In the genomic region with DNA sequence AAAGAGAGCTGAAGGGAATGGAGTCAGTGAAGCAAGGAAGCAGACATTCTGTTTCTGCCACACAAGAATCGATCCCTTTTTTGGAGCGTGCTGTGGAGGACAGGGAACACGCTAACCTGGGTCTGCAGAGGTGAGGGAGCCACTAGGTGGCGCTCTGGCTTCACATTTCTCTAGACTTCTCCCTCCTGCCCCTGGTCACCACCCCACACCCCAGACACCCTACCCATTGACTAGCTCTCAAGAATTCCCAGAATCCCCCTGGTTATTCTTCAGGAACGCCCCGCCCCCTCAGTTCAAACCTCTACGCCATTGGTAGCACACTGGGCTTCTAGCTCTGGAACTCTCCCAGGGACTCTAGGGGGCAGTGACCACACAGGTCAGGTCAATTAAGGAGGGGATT, we compare ENCODE assay signal across 8 mouse cellular contexts. TPM values are rescaled to one million over a fixed set of nuclear protein-coding genes. Genes with fewer than 3 reads are reported as not detected.
DNase-seq lines count a peak whose midpoint lies in the region; ATAC-seq and TF ChIP-seq lines count a peak whose summit lies in the region.

No protein-coding gene starts in this region.

- peak; percentile 75 to 84 for TF ChIP-seq CTCF in CH12.LX (conservative IDR thresholded peaks at IDR 0.05 in 1 of 2, IDR thresholded peaks at IDR 0.05 in 1 of 2; ENCODE audit: low read depth in 2 of 2, low read length in 2 of 2)
- peak; percentile 80 for TF ChIP-seq CTCF in brain, embryonic 14.5 days (IDR thresholded peaks at IDR 0.05; ENCODE audit: borderline replicate concordance, extremely low read depth, insufficient read depth, insufficient read length)

- no peaks in the 10 kb centered on the region for H3K79me2 ChIP-seq in CH12.LX (replicated peaks; ENCODE audit: control insufficient read depth, extremely low read depth, insufficient read depth, poor library complexity, severe bottlenecking)

- no peak overlapping the region for H3K27ac ChIP-seq in CH12.LX (ENCODE audit: insufficient read depth, low read depth)
- peak overlapping the region; percentile 80 for H3K27ac ChIP-seq in heart, embryonic 11.5 days (ENCODE audit: low read depth, low read length)
- peak overlapping the region; percentile 53 for H3K27ac ChIP-seq in liver, embryonic 12.5 days
- no peak overlapping the region for H3K27ac ChIP-seq in stomach, embryonic 15.5 days

- TF ChIP-seq EP300 in CH12.LX (IDR thresholded peaks at IDR 0.05; ENCODE audit: low read length) = no peak

- H3K36me3 ChIP-seq in CH12.LX (replicated peaks in 1 of 2; ENCODE audit: control insufficient read depth in 1 of 2, insufficient read depth in 1 of 2, low read length in 1 of 2) = peaks cover 40 to 65% of the 10 kb centered on the region in 2 experiments
- peaks cover 11% of the 10 kb centered on the region for H3K36me3 ChIP-seq in erythroblast, embryonic 14.5 days (ENCODE audit: control insufficient read depth)
- peaks cover 8% of the 10 kb centered on the region for H3K36me3 ChIP-seq in heart, embryonic 11.5 days (ENCODE audit: control insufficient read depth, insufficient read depth, low read length)
- H3K36me3 ChIP-seq in liver, embryonic 12.5 days = peaks cover 22% of the 10 kb centered on the region
- no peaks in the 10 kb centered on the region for H3K36me3 ChIP-seq in stomach, embryonic 15.5 days

- H3K4me3 ChIP-seq in CH12.LX (replicated peaks in 1 of 3; ENCODE audit: low read depth in 2 of 3, low read length in 2 of 3, poor library complexity in 1 of 3) = no peak overlapping the region
- peak overlapping the region; percentile 36 for H3K4me3 ChIP-seq in erythroblast, embryonic 14.5 days (replicated peaks)
- H3K4me3 ChIP-seq in heart, embryonic 11.5 days (ENCODE audit: low read depth, low read length) = no peak overlapping the region
- H3K4me3 ChIP-seq in liver, embryonic 12.5 days = 0 out of 2 replicates have a peak overlapping the region, but pooled peaks have one; percentile 2
- H3K4me3 ChIP-seq in stomach, embryonic 15.5 days (replicated peaks) = no peak overlapping the region

- in situ Hi-C loops in CH12.LX (cut with MboI; ENCODE audit: low pct_ligation_motif_present, low pct_unique_long_range_greater_than_20kb, low sequenced_read_pairs) = loop anchor here (5.0 kb wide), 1 partner anchor 33 kb away; no protein-coding TSS in a partner anchor

- WGBS in heart, embryonic 11.5 days (ENCODE audit: insufficient replicate concordance) = 41% methylated on average over 7 of the region's 7 CpGs
- 14% methylated on average over 7 of the region's 7 CpGs for WGBS in liver, embryonic 12.5 days (ENCODE audit: insufficient replicate concordance)
- 48% methylated on average over 7 of the region's 7 CpGs for WGBS in stomach, embryonic 15.5 days

- TF ChIP-seq POLR2A in CH12.LX (IDR thresholded peaks at IDR 0.05; ENCODE audit: low read depth, low read length) = no peak
- TF ChIP-seq POLR2A in brain, embryonic 14.5 days (IDR thresholded peaks at IDR 0.05; ENCODE audit: borderline replicate concordance, extremely low read depth, insufficient read depth, insufficient read length, poor library complexity, severe bottlenecking) = no peak

- dilution Hi-C loops in CH12.LX (cut with MboI; ENCODE audit: extremely low pct_ligation_motif_present, extremely low pct_unique_long_range_greater_than_20kb, low sequenced_read_pairs) = no loop called here

- peaks cover 11 to 28% of the 10 kb centered on the region in 2 experiments for H3K4me1 ChIP-seq in CH12.LX (ENCODE audit: control insufficient read depth in 1 of 2, insufficient read depth in 2 of 2)
- H3K4me1 ChIP-seq in erythroblast, embryonic 14.5 days (ENCODE audit: control insufficient read depth) = peaks cover 36% of the 10 kb centered on the region
- H3K4me1 ChIP-seq in heart, embryonic 11.5 days (ENCODE audit: control insufficient read depth, insufficient read depth, low read length) = peaks cover 33% of the 10 kb centered on the region
- peaks cover 45% of the 10 kb centered on the region for H3K4me1 ChIP-seq in liver, embryonic 12.5 days
- 0 out of 2 replicates have a peak, but pooled peaks cover 10% of the 10 kb centered on the region for H3K4me1 ChIP-seq in stomach, embryonic 15.5 days

- peak; percentile 74 for TF ChIP-seq RAD21 in CH12.LX (IDR thresholded peaks at IDR 0.05; ENCODE audit: low read depth, low read length)

- peak; percentile 78 for DNase-seq in CH12.LX (ENCODE audit: extremely low read depth)
- peak; percentile 77 for DNase-seq in brain, embryonic 14.5 days (ENCODE audit: low read depth)
- peak; percentile 82 for DNase-seq in kidney, adult 9 months
- DNase-seq in natural killer cell, adult 2 months (ENCODE audit: low spot score in 2 of 2) = peak; percentile 58 to 73

- H3K9ac ChIP-seq in CH12.LX (ENCODE audit: insufficient read depth, low read depth) = no peak overlapping the region
- H3K9ac ChIP-seq in heart, embryonic 11.5 days (ENCODE audit: low read depth, low read length) = no peak overlapping the region
- peak overlapping the region; percentile 46 for H3K9ac ChIP-seq in liver, embryonic 12.5 days
- no peak overlapping the region for H3K9ac ChIP-seq in stomach, embryonic 15.5 days

- H3K4me2 ChIP-seq in CH12.LX (ENCODE audit: insufficient read depth, low read depth, poor library complexity, severe bottlenecking) = no peak overlapping the region
- peak overlapping the region; percentile 38 for H3K4me2 ChIP-seq in heart, embryonic 11.5 days
- H3K4me2 ChIP-seq in liver, embryonic 12.5 days = peak overlapping the region; percentile 46
- H3K4me2 ChIP-seq in stomach, embryonic 15.5 days = no peak overlapping the region

- ATAC-seq in heart, embryonic 11.5 days (replicated peaks; ENCODE audit: insufficient number of reproducible peaks, low FRiP score, low TSS enrichment) = no peak; the same call in 1 of the 2 replicates
- ATAC-seq in liver, embryonic 12.5 days = peak; percentile 67
- peak; percentile 45; the same call in 1 of the 2 replicates for ATAC-seq in stomach, embryonic 15.5 days (ENCODE audit: insufficient read depth, low FRiP score, low read depth)

- H3K9me3 ChIP-seq in CH12.LX (replicated peaks; ENCODE audit: low read length) = no peaks in the 10 kb centered on the region
- H3K9me3 ChIP-seq in erythroblast, embryonic 14.5 days (ENCODE audit: control insufficient read depth, low read length) = no peaks in the 10 kb centered on the region
- H3K9me3 ChIP-seq in heart, embryonic 11.5 days (replicated peaks; ENCODE audit: control insufficient read depth, low read length) = no peaks in the 10 kb centered on the region
- H3K9me3 ChIP-seq in liver, embryonic 12.5 days (replicated peaks) = no peaks in the 10 kb centered on the region
- no peaks in the 10 kb centered on the region for H3K9me3 ChIP-seq in stomach, embryonic 15.5 days

- no peaks in the 10 kb centered on the region for H3K27me3 ChIP-seq in CH12.LX (replicated peaks)
- H3K27me3 ChIP-seq in erythroblast, embryonic 14.5 days (ENCODE audit: control insufficient read depth) = no peaks in the 10 kb centered on the region
- H3K27me3 ChIP-seq in heart, embryonic 11.5 days (ENCODE audit: control insufficient read depth, insufficient read depth, low read length) = no peaks in the 10 kb centered on the region
- H3K27me3 ChIP-seq in liver, embryonic 12.5 days (replicated peaks) = no peaks in the 10 kb centered on the region
- H3K27me3 ChIP-seq in stomach, embryonic 15.5 days (replicated peaks) = no peaks in the 10 kb centered on the region

RNA-seq across cellular contexts. Expression of gene Pmvk, which starts 4.8 kb away (rescaled TPM):
- 42.1 and 50.5 TPM in 2 replicates for total RNA-seq in CH12.LX (2012; rRNA removed)
- 64.0 and 69.3 TPM in 2 replicates for total RNA-seq in CH12.LX (2014; rRNA removed)
- 42.0 and 47.1 TPM in 2 replicates for polyA plus RNA-seq in CH12.LX (2012; ENCODE audit: insufficient read length, low read depth)
- polyA plus RNA-seq in brain, embryonic 14.5 days (2012; rRNA removed) = 72.2 and 86.3 TPM in 2 replicates
- polyA plus RNA-seq in erythroblast, embryonic 14.5 days (2012) = 1.3 and 1.4 TPM in 2 replicates
- 50.4 and 57.2 TPM in 2 replicates for polyA plus RNA-seq in heart, embryonic 11.5 days (2014; fragmentation: Nextera tagmentation; extraction: Ambion mirVana)
- polyA plus RNA-seq in liver, embryonic 12.5 days (2016; fragmentation: Nextera tagmentation; extraction: Ambion mirVana) = 39.1 and 40.5 TPM in 2 replicates
- 55.3 and 60.1 TPM in 2 replicates for polyA plus RNA-seq in stomach, embryonic 15.5 days (2015; fragmentation: Nextera tagmentation; extraction: Ambion mirVana)

RNA-seq across cellular contexts. Expression of gene Pbxip1, which starts 13.0 kb away (rescaled TPM):
- total RNA-seq in CH12.LX (2012; rRNA removed) (16.3 and 18.4 TPM in 2 replicates), CH12.LX (2014; rRNA removed) (14.1 and 14.6 TPM in 2 replicates)
- polyA plus RNA-seq in CH12.LX (2012; ENCODE audit: insufficient read length, low read depth) = 17.3 and 17.6 TPM in 2 replicates
- polyA plus RNA-seq in brain, embryonic 14.5 days (2012; rRNA removed) = 9.5 and 13.6 TPM in 2 replicates
- 0.13 and 0.21 TPM in 2 replicates for polyA plus RNA-seq in erythroblast, embryonic 14.5 days (2012)
- 28.6 and 35.9 TPM in 2 replicates for polyA plus RNA-seq in heart, embryonic 11.5 days (2014; fragmentation: Nextera tagmentation; extraction: Ambion mirVana)
- 8.3 and 9.2 TPM in 2 replicates for polyA plus RNA-seq in liver, embryonic 12.5 days (2016; fragmentation: Nextera tagmentation; extraction: Ambion mirVana)
- polyA plus RNA-seq in stomach, embryonic 15.5 days (2015; fragmentation: Nextera tagmentation; extraction: Ambion mirVana) = 39.9 and 40.1 TPM in 2 replicates

RNA-seq across cellular contexts. Expression of gene Pygo2, which starts 19.5 kb away (rescaled TPM):
- total RNA-seq in CH12.LX (2012; rRNA removed) = 40.2 and 40.8 TPM in 2 replicates
- total RNA-seq in CH12.LX (2014; rRNA removed) = 21.5 and 21.9 TPM in 2 replicates
- 29.7 and 31.7 TPM in 2 replicates for polyA plus RNA-seq in CH12.LX (2012; ENCODE audit: insufficient read length, low read depth)
- polyA plus RNA-seq in brain, embryonic 14.5 days (2012; rRNA removed) = 71.6 and 90.9 TPM in 2 replicates
- polyA plus RNA-seq in erythroblast, embryonic 14.5 days (2012) = 5.9 TPM in 2 replicates
- 31.1 and 33.7 TPM in 2 replicates for polyA plus RNA-seq in heart, embryonic 11.5 days (2014; fragmentation: Nextera tagmentation; extraction: Ambion mirVana)
- polyA plus RNA-seq in liver, embryonic 12.5 days (2016; fragmentation: Nextera tagmentation; extraction: Ambion mirVana) = 22.7 and 23.1 TPM in 2 replicates
- 35.1 and 37.1 TPM in 2 replicates for polyA plus RNA-seq in stomach, embryonic 15.5 days (2015; fragmentation: Nextera tagmentation; extraction: Ambion mirVana)

RNA-seq across cellular contexts. Expression of gene Shc1, which starts 31.3 kb away (rescaled TPM):
- 23.1 and 24.2 TPM in 2 replicates for total RNA-seq in CH12.LX (2012; rRNA removed)
- total RNA-seq in CH12.LX (2014; rRNA removed) = 40.2 and 40.6 TPM in 2 replicates
- polyA plus RNA-seq in CH12.LX (2012; ENCODE audit: insufficient read length, low read depth) = 32.1 and 32.3 TPM in 2 replicates
- polyA plus RNA-seq in brain, embryonic 14.5 days (2012; rRNA removed) = 29.5 and 30.2 TPM in 2 replicates
- polyA plus RNA-seq in erythroblast, embryonic 14.5 days (2012) = 11.4 and 12.7 TPM in 2 replicates
- 42.3 and 51.5 TPM in 2 replicates for polyA plus RNA-seq in heart, embryonic 11.5 days (2014; fragmentation: Nextera tagmentation; extraction: Ambion mirVana)
- 56.8 and 63.3 TPM in 2 replicates for polyA plus RNA-seq in liver, embryonic 12.5 days (2016; fragmentation: Nextera tagmentation; extraction: Ambion mirVana)
- 84.6 and 103 TPM in 2 replicates for polyA plus RNA-seq in stomach, embryonic 15.5 days (2015; fragmentation: Nextera tagmentation; extraction: Ambion mirVana)

RNA-seq across cellular contexts. Expression of gene Cks1b, which starts 31.4 kb away (rescaled TPM):
- total RNA-seq in CH12.LX (2012; rRNA removed) (173 and 195 TPM in 2 replicates), CH12.LX (2014; rRNA removed) (224 and 268 TPM in 2 replicates)
- polyA plus RNA-seq in CH12.LX (2012; ENCODE audit: insufficient read length, low read depth) = 200 and 270 TPM in 2 replicates
- polyA plus RNA-seq in brain, embryonic 14.5 days (2012; rRNA removed) = 79.8 and 129 TPM in 2 replicates
- polyA plus RNA-seq in erythroblast, embryonic 14.5 days (2012) = 6.9 and 7.4 TPM in 2 replicates
- 399 and 411 TPM in 2 replicates for polyA plus RNA-seq in heart, embryonic 11.5 days (2014; fragmentation: Nextera tagmentation; extraction: Ambion mirVana)
- 310 and 316 TPM in 2 replicates for polyA plus RNA-seq in liver, embryonic 12.5 days (2016; fragmentation: Nextera tagmentation; extraction: Ambion mirVana)
- 409 and 450 TPM in 2 replicates for polyA plus RNA-seq in stomach, embryonic 15.5 days (2015; fragmentation: Nextera tagmentation; extraction: Ambion mirVana)

Comparison
In these comparisons a context has a peak if more than half of its experiments do, and no peak if none do; other contexts are left out.
1. H3K27ac ChIP-seq: peak in heart, embryonic 11.5 days (single experiment) and liver, embryonic 12.5 days (single experiment); none in CH12.LX (single experiment) and stomach, embryonic 15.5 days (single experiment).
2. H3K4me2 ChIP-seq: peak in heart, embryonic 11.5 days (single experiment) and liver, embryonic 12.5 days (single experiment); none in CH12.LX (single experiment) and stomach, embryonic 15.5 days (single experiment).
3. H3K4me3 ChIP-seq: peak in erythroblast, embryonic 14.5 days (single experiment) and liver, embryonic 12.5 days (single experiment); none in CH12.LX (0 of 3), heart, embryonic 11.5 days (single experiment) and stomach, embryonic 15.5 days (single experiment).
4. RNA of gene Pmvk, which starts 4.8 kb away (polyA plus RNA-seq): 72.2 to 86.3 TPM in brain, embryonic 14.5 days, 55.3 to 60.1 TPM in stomach, embryonic 15.5 days, 50.4 to 57.2 TPM in heart, embryonic 11.5 days, 42.0 to 47.1 TPM in CH12.LX and 39.1 to 40.5 TPM in liver, embryonic 12.5 days; 1.3 to 1.4 TPM in erythroblast, embryonic 14.5 days; every median in the first group is over 10 times any median in the second.
5. Peak in every context shown above with its lines, with median percentiles within 50 percentile points of each other: DNase-seq.